Mouse (Mus musculus) layer of hippocampus, postnatal 10 days (tissue): ENCODE results near the gene Klk1b8. TPM values are rescaled to one million over a fixed set of nuclear protein-coding genes. Genes with fewer than 3 reads are reported as not detected.
"Not testable (repeated sequence)": the region's sequence is repeated elsewhere in the genome, so short reads cannot be mapped to it uniquely, and the experiment has no call there.

Experiments used
- DNase-seq, 2 experiments: peaks; one replicate each; pipeline ENCODE4 v3.0.0; 2021; ENCODE audit warnings: low spot score in 2 of 2
- total RNA-seq, 2 experiments: library from RNA; stranded (reverse); gene quantifications; 2 replicates each; pipeline ENCODE4 v1.2.3; 2021

Gene Klk1b8
- total RNA-seq, 2 experiments from 2014 or later, result not detected

DNA sequence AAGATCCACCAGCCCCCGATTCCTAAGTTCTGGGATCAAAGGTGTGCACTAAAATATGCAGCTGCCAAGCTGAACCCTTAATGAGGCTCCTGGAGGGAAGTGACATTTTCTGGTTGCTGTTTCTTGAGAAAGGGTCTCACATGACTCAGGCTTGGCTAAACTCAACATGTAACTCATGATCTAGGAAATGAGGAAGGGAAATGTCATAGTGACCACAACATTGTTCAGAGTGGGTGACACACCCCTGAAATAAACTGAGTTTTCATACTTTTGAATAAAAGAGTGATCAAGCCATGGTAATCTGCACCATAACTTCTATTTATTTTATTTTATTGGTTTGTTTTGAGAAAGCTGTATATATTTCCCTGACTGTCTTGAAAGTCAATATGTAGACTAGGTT is 44.4 kb downstream of the Klk1b8 start:
- DNase-seq, result not testable (repeated sequence)

DNA sequence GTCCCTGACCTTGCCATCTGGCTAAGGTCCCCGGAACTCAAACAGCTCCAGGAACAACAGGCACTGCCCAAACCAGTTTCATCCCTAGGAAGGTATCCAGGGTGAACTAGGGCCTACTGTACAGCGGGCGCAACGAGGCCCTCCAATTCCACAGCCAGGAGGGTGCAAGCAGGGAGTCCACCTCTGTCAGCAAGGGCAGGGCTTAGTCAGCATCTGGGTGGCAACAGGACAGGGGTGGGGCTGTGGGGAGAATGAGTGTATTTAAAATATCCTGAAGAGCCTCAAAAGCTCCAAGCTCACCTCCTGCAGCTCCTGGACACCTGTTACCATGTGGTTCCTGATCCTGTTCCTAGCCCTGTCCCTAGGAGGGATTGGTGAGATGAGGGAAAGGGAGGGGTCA is 45.1 kb downstream of the Klk1b8 start, which contains the start of gene Klk1b11:
Klk1b11 (plus strand) TSS at position 301 of the 400 bp plus-strand sequence.
- DNase-seq, result not testable (repeated sequence)

Other genes with a start within 250 kb of the Klk1b8 start
- gene Klk13, start 238.1 kb upstream of the Klk1b8 start, total RNA-seq, result not detected
- not detected for gene Klk12, start 181.8 kb upstream of the Klk1b8 start, total RNA-seq
- gene Klk11, start 176.1 kb upstream of the Klk1b8 start, total RNA-seq, result not detected
- under 1 TPM; 0.31 to 0.43 TPM for gene Klk10, start 169.6 kb upstream of the Klk1b8 start, total RNA-seq
- not detected for gene Klk9, start 158.8 kb upstream of the Klk1b8 start, total RNA-seq
- 10 to 100 TPM; 23.5 to 25.0 TPM for gene Klk8, start 153.1 kb upstream of the Klk1b8 start, total RNA-seq
- under 1 TPM; 0.29 to 0.62 TPM for gene Klk7, start 139.4 kb upstream of the Klk1b8 start, total RNA-seq
- gene Klk6, start 126.2 kb upstream of the Klk1b8 start, total RNA-seq, result not detected
- gene Klk5, start 108.7 kb upstream of the Klk1b8 start, total RNA-seq, result not detected
- not detected for gene Klk4, start 69.5 kb upstream of the Klk1b8 start, total RNA-seq
- gene Klk15, start 16.9 kb upstream of the Klk1b8 start, total RNA-seq, result not detected
- gene Klk1b1, start 16.1 kb downstream of the Klk1b8 start, total RNA-seq, result not detected
- gene Klk1b9, start 25.4 kb downstream of the Klk1b8 start, total RNA-seq, result not detected
- gene Klk1b11, start 45.2 kb downstream of the Klk1b8 start, total RNA-seq, result not detected
- not detected for gene Klk1b26, start 61.5 kb downstream of the Klk1b8 start, total RNA-seq
- not detected for gene Klk1b27, start 101.6 kb downstream of the Klk1b8 start, total RNA-seq
- not detected for gene Klk1b21, start 151.7 kb downstream of the Klk1b8 start, total RNA-seq
- not detected for gene Klk1b22, start 162.0 kb downstream of the Klk1b8 start, total RNA-seq
- not detected for gene Klk1b16, start 186.1 kb downstream of the Klk1b8 start, total RNA-seq
- gene Klk1b24, start 237.6 kb downstream of the Klk1b8 start, total RNA-seq, result not detected
- not detected for gene Klk1b3, start 247.5 kb downstream of the Klk1b8 start, total RNA-seq